Mouse (Mus musculus) forebrain, embryonic 12.5 days (tissue): Measurements from ENCODE around the gene Thegl. TPM values are rescaled to one million over a fixed set of nuclear protein-coding genes. Genes with fewer than 3 reads are reported as not detected.

Source experiments
- ATAC-seq: fragments of 200-750 bp; cut with Nextera tagmentation; 2 replicates; pipeline ENCODE4 v1.8.0; 2017; ENCODE audit warnings: moderate TSS enrichment; ENCODE audit not compliant: low FRiP score
- H3K27ac ChIP-seq: fragments of 300-500 bp; sonication (generic); 2 replicates; pipeline ENCODE4 v1.5.1; 2016; ENCODE audit warnings: mild to moderate bottlenecking
- H3K27me3 ChIP-seq: fragments of 300-500 bp; sonication (generic); 2 replicates; pipeline ENCODE4 v1.6.1; 2016; ENCODE audit warnings: mild to moderate bottlenecking
- H3K36me3 ChIP-seq: fragments of 300-500 bp; sonication (generic); replicated peaks from 2 replicates; pipeline ENCODE4 v1.6.1; 2016; ENCODE audit warnings: mild to moderate bottlenecking
- H3K4me1 ChIP-seq: fragments of 300-500 bp; sonication (generic); 2 replicates; pipeline ENCODE4 v1.6.1; 2016
- H3K4me2 ChIP-seq: fragments of 300-500 bp; sonication (generic); 2 replicates; pipeline ENCODE4 v1.6.1; 2016; ENCODE audit warnings: mild to moderate bottlenecking, moderate library complexity
- H3K4me3 ChIP-seq: fragments of 300-500 bp; sonication (generic); replicated peaks from 2 replicates; pipeline ENCODE4 v1.5.1; 2016; ENCODE audit warnings: mild to moderate bottlenecking
- H3K9ac ChIP-seq: fragments of 300-500 bp; sonication (generic); 2 replicates; pipeline ENCODE4 v1.6.1; 2016; ENCODE audit warnings: mild to moderate bottlenecking
- H3K9me3 ChIP-seq: fragments of 300-500 bp; sonication (generic); 2 replicates; pipeline ENCODE4 v1.6.1; 2016
- WGBS: fragments of 180-500 bp; shearing (Covaris S2); methylation state at CpG from one replicate; pipeline ENCODE4 v1.1.7; 2016; 5-methylcytosine and 5-hydroxymethylcytosine counted together
- polyA plus RNA-seq: library from polyadenylated mRNA; unstranded; fragments of >200 nt; fragmentation: Nextera tagmentation; extraction: Ambion mirVana; gene quantifications from 2 replicates; pipeline ENCODE4 v1.2.1, GENCODE M21; 2016

Gene Thegl
- polyA plus RNA-seq, 1 experiment from 2014 or later, result 0.33 TPM

DNA sequence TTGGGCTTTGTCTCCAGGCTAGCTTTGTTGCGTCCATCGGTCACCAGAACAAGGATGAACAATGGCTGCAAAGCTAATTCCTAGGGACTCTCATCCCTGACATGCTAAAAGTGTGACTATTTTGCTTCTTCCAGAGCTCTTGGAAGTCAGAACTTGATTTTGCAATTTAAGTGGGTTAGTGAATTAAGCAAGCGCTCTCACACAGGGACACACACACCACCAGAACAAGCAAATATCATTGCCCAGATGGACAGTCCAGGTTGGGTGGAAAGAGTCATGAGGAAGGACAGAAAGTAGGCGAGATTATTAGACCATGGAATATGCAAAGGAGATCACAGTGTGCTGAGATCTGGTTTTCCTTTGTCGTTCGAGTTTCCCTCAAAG lies 84.2 kb downstream of the Thegl start:
- peaks cover 20% of the 10 kb centered on the region for H3K4me1 ChIP-seq
- H3K4me2 ChIP-seq, result no peak overlapping the region
- no peak overlapping the region for H3K4me3 ChIP-seq
- H3K9me3 ChIP-seq, result no peaks in the 10 kb centered on the region
- peaks cover 74% of the 10 kb centered on the region for H3K27me3 ChIP-seq
- no peak overlapping the region for H3K27ac ChIP-seq
- no peak overlapping the region for H3K9ac ChIP-seq
- H3K36me3 ChIP-seq, result no peaks in the 10 kb centered on the region
- ATAC-seq, result no peak
- WGBS, result 85% methylated on average over 6 of the region's 6 CpGs

DNA sequence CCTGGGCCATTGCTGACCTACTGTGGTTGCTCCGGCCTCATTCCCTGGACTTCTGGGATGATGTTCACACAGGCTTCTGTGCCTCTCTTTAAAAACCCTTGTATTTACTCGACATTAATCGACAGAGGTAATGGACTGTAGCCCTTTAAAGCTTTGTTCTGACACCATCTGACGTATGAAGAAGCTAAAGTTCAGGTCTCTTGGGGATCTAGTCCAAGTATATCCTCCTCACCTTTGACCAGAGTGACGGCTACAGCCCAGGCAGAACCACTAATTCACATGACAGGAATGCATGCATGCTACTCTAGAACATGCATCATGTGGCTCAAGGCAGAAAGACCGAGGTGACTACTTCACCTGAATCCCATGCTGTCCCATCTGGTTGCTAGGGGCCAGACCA lies 84.9 kb downstream of the Thegl start:
- 88% methylated on average over 6 of the region's 6 CpGs for WGBS
- peaks cover 75% of the 10 kb centered on the region for H3K27me3 ChIP-seq

DNA sequence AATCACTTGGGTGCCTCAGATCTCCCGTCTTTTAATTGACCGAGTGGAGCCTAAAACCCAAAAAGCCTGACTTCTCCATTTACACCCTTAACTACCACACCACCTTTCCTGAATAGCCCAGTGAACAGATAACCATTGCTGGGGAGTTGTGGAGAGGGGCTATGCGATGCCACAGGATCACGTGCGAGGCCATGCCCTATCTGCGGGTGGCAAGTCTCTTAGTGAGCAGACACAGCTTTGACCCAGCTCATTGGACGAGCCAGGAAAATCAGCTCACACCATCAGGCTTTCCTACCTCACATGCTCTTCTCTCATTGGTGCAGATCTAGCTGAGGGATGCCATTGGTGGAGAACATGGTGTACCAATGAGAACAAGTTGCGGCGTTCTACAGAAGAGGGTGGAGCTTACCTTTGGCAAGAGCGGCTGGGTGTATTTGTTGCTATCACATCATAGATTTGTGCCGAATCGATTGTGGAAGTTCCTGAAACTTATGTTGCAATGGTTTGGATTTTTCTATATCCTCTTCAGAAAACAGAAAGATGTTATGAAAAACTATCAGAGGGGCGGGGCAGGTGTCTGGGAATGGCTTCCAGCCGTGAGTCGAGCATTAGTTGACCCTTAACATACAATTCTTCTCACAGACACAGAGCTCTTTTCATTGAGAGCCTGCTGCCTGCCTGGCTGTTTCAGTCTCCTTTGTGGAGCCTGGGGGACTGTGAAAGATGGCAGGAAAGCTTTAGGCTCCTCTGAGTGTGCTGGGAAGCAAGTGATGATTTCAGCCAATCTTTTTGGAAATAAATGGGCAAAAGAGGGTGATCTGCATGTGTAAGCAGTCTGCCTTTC lies 86.9 kb downstream of the Thegl start:
- Histone ChIP-seq H3K9me3 (no peaks in the 10 kb centered on the region), H3K4me3 (no peak overlapping the region), H3K4me1 (peaks cover 19% of the 10 kb centered on the region), H3K36me3 (no peaks in the 10 kb centered on the region), H3K27me3 (peaks cover 59% of the 10 kb centered on the region), H3K27ac (no peak overlapping the region; the same call in 1 of the 2 replicates), H3K9ac (no peak overlapping the region), H3K4me2 (peak overlapping the region; percentile 3; the same call in 1 of the 2 replicates)
- 65% methylated on average over 15 of the region's 15 CpGs for WGBS
- peak; percentile 63; the same call in 1 of the 2 replicates for ATAC-seq

More for the DNA sequence above, 84.9 kb downstream of the Thegl start:
- no peak overlapping the region for H3K27ac ChIP-seq
- H3K4me2 ChIP-seq, result no peak overlapping the region
- H3K4me1 ChIP-seq, result peaks cover 19% of the 10 kb centered on the region
- no peak for ATAC-seq
- no peak overlapping the region for H3K9ac ChIP-seq
- no peaks in the 10 kb centered on the region for H3K36me3 ChIP-seq
- H3K9me3 ChIP-seq, result no peaks in the 10 kb centered on the region
- H3K4me3 ChIP-seq, result no peak overlapping the region

DNA sequence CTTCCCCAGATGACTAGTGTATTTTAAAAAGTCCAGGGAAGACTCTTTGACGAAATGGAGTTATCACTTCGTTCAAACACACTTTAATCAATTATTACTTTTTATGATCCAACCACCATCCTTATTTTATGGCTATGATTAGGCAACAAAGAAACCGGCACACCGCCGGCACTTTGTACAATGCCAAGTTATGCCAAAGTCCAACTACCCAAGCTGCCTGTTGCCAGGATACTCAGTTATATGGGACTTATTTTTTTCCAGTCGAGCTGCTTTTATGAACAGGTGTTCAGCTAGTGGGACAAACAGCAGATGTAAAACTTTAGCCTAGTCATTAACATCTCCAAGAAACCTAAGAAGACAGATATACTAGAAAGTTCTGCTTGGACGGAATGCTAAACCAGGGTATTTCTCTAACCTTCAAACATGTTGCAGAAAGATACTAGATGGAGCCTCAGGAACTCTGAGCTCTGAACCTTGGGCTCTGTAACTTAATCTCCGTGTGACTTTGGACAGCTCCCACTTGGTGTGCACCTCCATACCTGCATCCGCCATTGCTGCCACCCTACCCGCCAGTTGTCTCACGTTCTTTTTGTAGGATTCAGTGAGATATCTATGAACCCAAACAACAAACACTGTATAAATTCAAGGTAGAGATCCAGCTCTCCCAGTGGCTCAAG lies 91.5 kb downstream of the Thegl start:
- Histone ChIP-seq H3K27ac (no peak overlapping the region), H3K4me2 (no peak overlapping the region), H3K36me3 (no peaks in the 10 kb centered on the region), H3K27me3 (peaks cover 42% of the 10 kb centered on the region), H3K9ac (no peak overlapping the region), H3K4me3 (no peak overlapping the region), H3K9me3 (no peaks in the 10 kb centered on the region), H3K4me1 (peaks cover 19% of the 10 kb centered on the region)
- no peak for ATAC-seq
- WGBS, result 91% methylated on average over 11 of the region's 11 CpGs

DNA sequence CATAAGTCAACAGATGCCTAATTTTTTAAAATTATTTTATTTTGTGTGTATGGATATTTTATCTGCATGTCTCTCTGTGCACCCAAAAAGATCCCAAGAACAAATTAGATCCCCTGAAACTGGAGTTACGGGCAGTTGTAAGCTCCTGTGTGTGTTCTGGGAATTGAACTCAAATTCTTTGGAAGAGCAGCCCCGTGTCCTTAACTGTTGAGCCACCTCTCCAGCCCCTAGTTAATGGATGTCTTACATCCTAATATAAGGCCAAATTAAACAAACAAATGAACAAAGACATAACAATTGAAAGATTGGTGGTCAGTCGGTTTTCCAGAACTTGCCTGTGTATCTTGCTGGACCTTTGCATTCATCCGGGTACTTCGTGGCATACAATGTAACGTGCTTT lies 93.0 kb downstream of the Thegl start:
- Histone ChIP-seq H3K27me3 (peaks cover 50% of the 10 kb centered on the region), H3K9ac (no peak overlapping the region), H3K4me1 (peaks cover 5% of the 10 kb centered on the region; the same call in 1 of the 2 replicates), H3K9me3 (no peaks in the 10 kb centered on the region), H3K4me3 (no peak overlapping the region), H3K36me3 (no peaks in the 10 kb centered on the region), H3K27ac (no peak overlapping the region), H3K4me2 (no peak overlapping the region)
- no peak for ATAC-seq
- 95% methylated on average over 6 of the region's 6 CpGs for WGBS

DNA sequence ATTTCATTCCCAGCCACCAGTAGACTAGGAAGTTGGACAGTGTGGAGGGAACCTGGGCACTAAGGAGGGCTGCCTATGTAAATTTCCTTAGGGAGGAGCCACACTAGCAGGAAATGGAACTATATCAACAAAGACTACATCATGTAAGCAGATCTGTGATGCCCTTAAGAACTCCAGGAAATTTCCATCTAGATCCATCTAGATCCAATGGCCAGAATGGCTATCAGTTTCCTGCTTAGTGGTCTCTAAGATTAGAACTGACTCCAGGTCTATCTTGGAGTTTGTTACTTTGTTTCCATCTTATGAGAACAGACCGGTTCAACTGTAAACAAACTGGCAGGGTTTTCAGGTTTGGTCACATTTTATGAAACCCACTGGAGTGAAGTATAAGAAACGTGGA lies 94.0 kb downstream of the Thegl start:
- Histone ChIP-seq H3K9me3 (no peaks in the 10 kb centered on the region), H3K27me3 (peaks cover 58% of the 10 kb centered on the region), H3K9ac (no peak overlapping the region), H3K27ac (no peak overlapping the region), H3K36me3 (no peaks in the 10 kb centered on the region), H3K4me2 (no peak overlapping the region), H3K4me1 (peaks cover 11% of the 10 kb centered on the region), H3K4me3 (no peak overlapping the region)
- no peak for ATAC-seq
- 91% methylated on average over 2 of the region's 2 CpGs for WGBS

Other genes starting within 250 kb of the Thegl start
- 20.5 and 22.5 TPM in 2 replicates for gene Aasdh, start 110.5 kb upstream of the Thegl start, polyA plus RNA-seq
- 346 and 374 TPM in 2 replicates for gene Paics, start 64.7 kb upstream of the Thegl start, polyA plus RNA-seq
- gene Ppat, start 64.4 kb upstream of the Thegl start, polyA plus RNA-seq, result 31.8 and 32.6 TPM in 2 replicates
- gene Srp72, start 41.3 kb upstream of the Thegl start, polyA plus RNA-seq, result 63.5 and 64.3 TPM in 2 replicates
- gene Arl9, start 12.0 kb upstream of the Thegl start, polyA plus RNA-seq, result not detected in 2 replicates
- gene Hopx, start 99.1 kb downstream of the Thegl start, polyA plus RNA-seq, result 1.0 and 1.1 TPM in 2 replicates
- 0.73 and 0.75 TPM in 2 replicates for gene Spink2, start 195.4 kb downstream of the Thegl start, polyA plus RNA-seq
- gene Rest, start 249.5 kb downstream of the Thegl start, polyA plus RNA-seq, result 19.7 and 22.2 TPM in 2 replicates